Mouse (Mus musculus) lung, embryonic 16.5 days (tissue): Measurements from ENCODE around the gene Olfr344. TPM values are rescaled to one million over a fixed set of nuclear protein-coding genes. Genes with fewer than 3 reads are reported as not detected.

ENCODE experiments used
- ATAC-seq: fragments of 200-750 bp; cut with Nextera tagmentation; 2 replicates; pipeline ENCODE4 v1.8.0; 2017; ENCODE audit warnings: low read depth, mild to moderate bottlenecking, moderate library complexity
- H3K27ac ChIP-seq: fragments of 300-500 bp; sonication (generic); 2 replicates; pipeline ENCODE4 v1.5.1; 2014; ENCODE audit warnings: mild to moderate bottlenecking, control low read depth, low read length
- H3K27me3 ChIP-seq: fragments of 300-500 bp; sonication (generic); 2 replicates; pipeline ENCODE4 v1.6.1; 2014; ENCODE audit warnings: low read depth, low read length, mixed read lengths; ENCODE audit not compliant: control insufficient read depth, insufficient read depth
- H3K36me3 ChIP-seq: fragments of 300-500 bp; sonication (generic); 2 replicates; pipeline ENCODE4 v1.6.1; 2014; ENCODE audit warnings: low read length; ENCODE audit not compliant: control insufficient read depth, insufficient read depth
- H3K4me1 ChIP-seq: fragments of 300-500 bp; sonication (generic); replicated peaks from 2 replicates; pipeline ENCODE4 v1.6.1; 2014; ENCODE audit warnings: low read length, mixed read lengths; ENCODE audit not compliant: control insufficient read depth, insufficient read depth
- H3K4me2 ChIP-seq: fragments of 300-500 bp; sonication (generic); 2 replicates; pipeline ENCODE4 v1.6.1; 2014; ENCODE audit warnings: low read depth, low read length, control low read depth
- H3K4me3 ChIP-seq: fragments of 300-500 bp; sonication (generic); 2 replicates; pipeline ENCODE4 v1.5.1; 2014; ENCODE audit warnings: mild to moderate bottlenecking, low read length, control low read depth
- H3K9ac ChIP-seq: fragments of 300-500 bp; sonication (generic); 2 replicates; pipeline ENCODE4 v1.6.1; 2014; ENCODE audit warnings: low read length, control low read depth
- H3K9me3 ChIP-seq: fragments of 300-500 bp; sonication (generic); 2 replicates; pipeline ENCODE4 v1.6.1; 2016; ENCODE audit warnings: low read length; ENCODE audit not compliant: control insufficient read depth
- WGBS: fragments of 180-500 bp; shearing (Covaris S2); extraction: QIAGEN DNeasy Blood & Tissue Kit; methylation state at CpG from one replicate; pipeline ENCODE4 v1.1.7; 2014; 5-methylcytosine and 5-hydroxymethylcytosine counted together
- polyA plus RNA-seq: library from polyadenylated mRNA; unstranded; fragments of >200 nt; fragmentation: Nextera tagmentation; extraction: Ambion mirVana; gene quantifications from 2 replicates; pipeline ENCODE4 v1.2.1, GENCODE M21; 2015

The Olfr344 gene
- polyA plus RNA-seq, result not detected in 2 replicates

GRCm38 (mm10) chr2:36566362-36566761 lies at the start of gene Olfr344:
Gene Olfr344 (plus strand): TSS chr2:36566662.
- WGBS, result 56% methylated on average over 1 of the region's 1 CpGs
- no peak for ATAC-seq
- Histone ChIP-seq H3K4me2 (no peak within 1 kb of the TSS), H3K27ac (no peak within 1 kb of the TSS), H3K4me1 (no peaks in the 10 kb centered on the region), H3K27me3 (no peaks in the 10 kb centered on the region), H3K36me3 (no peaks in the 10 kb centered on the region), H3K9me3 (no peaks in the 10 kb centered on the region), H3K4me3 (no peak within 1 kb of the TSS), H3K9ac (no peak within 1 kb of the TSS)

DNA sequence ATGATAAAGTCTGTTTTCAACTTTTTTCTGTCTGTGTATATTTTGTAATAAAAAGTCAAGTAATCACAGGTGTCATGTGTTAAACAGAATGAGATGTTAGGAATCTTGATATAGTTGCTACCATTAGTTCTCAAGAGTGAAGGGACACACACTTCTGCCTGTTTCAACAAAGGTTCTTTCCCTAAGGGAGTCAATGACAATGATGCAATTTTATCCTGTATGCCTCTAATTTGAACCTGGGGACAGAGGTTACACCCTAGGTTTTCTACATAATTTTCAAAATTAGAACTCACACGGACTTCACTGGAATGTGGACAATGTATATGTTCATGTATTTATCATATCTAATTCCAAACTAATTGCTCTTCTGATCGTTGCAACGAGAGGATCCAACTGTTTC lies 41.8 kb upstream of the Olfr344 start, which contains the start of gene Olfr342:
Olfr342 (plus strand) TSS at position 301 of the 400 bp plus-strand sequence.
- no peak for ATAC-seq
- Histone ChIP-seq H3K4me1 (no peaks in the 10 kb centered on the region), H3K27me3 (no peaks in the 10 kb centered on the region), H3K27ac (no peak within 1 kb of the TSS), H3K4me3 (no peak within 1 kb of the TSS), H3K9ac (no peak within 1 kb of the TSS), H3K4me2 (no peak within 1 kb of the TSS), H3K36me3 (no peaks in the 10 kb centered on the region), H3K9me3 (no peaks in the 10 kb centered on the region)
- WGBS, result 57% methylated on average over 3 of the region's 3 CpGs

GRCm38 (mm10) chr2:36565156-36565555 lies 1.3 kb upstream of the Olfr344 start:
- H3K27me3 ChIP-seq, result no peaks in the 10 kb centered on the region
- H3K4me3 ChIP-seq, result no peak overlapping the region
- no peak overlapping the region for H3K4me2 ChIP-seq
- H3K36me3 ChIP-seq, result no peaks in the 10 kb centered on the region
- no peaks in the 10 kb centered on the region for H3K4me1 ChIP-seq
- H3K27ac ChIP-seq, result no peak overlapping the region
- H3K9ac ChIP-seq, result no peak overlapping the region
- peak; percentile 77 for ATAC-seq
- no peaks in the 10 kb centered on the region for H3K9me3 ChIP-seq

DNA sequence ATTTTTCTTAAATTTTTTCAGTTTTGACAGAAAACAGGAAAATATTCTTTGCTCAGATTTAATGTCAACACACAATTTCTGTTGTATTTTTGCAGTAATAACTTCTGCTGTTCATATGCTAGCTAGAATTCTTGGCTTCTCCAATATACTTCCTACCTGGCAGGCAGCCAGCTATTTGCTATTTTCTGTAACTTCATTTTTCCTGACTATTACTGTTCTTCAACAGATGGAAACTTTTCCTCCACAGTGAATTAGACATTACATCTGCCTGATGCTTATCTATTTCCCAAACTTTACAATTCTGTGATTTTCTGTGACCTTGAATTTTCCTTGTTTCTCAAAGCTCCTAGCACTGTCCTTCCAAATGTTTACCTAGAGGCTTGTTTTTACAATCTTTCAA lies 560 bp downstream of the Olfr344 start:
- Histone ChIP-seq H3K27ac (no peak overlapping the region), H3K4me1 (no peaks in the 10 kb centered on the region), H3K4me2 (no peak overlapping the region), H3K9me3 (no peaks in the 10 kb centered on the region), H3K9ac (no peak overlapping the region), H3K36me3 (no peaks in the 10 kb centered on the region), H3K27me3 (no peaks in the 10 kb centered on the region), H3K4me3 (no peak overlapping the region)
- peak; percentile 54 for ATAC-seq

GRCm38 (mm10) chr2:36567845-36568244 lies 1.4 kb downstream of the Olfr344 start:
- no peak overlapping the region for H3K4me2 ChIP-seq
- no peaks in the 10 kb centered on the region for H3K36me3 ChIP-seq
- no peak overlapping the region for H3K27ac ChIP-seq
- no peaks in the 10 kb centered on the region for H3K4me1 ChIP-seq
- no peaks in the 10 kb centered on the region for H3K27me3 ChIP-seq
- no peak overlapping the region for H3K4me3 ChIP-seq
- ATAC-seq, result peak; percentile 59; the same call in 1 of the 2 replicates
- no peaks in the 10 kb centered on the region for H3K9me3 ChIP-seq
- H3K9ac ChIP-seq, result no peak overlapping the region
- 85% methylated on average over 3 of the region's 3 CpGs for WGBS

Other genes with a start within 250 kb of the Olfr344 start
- 0.04 TPM in 1 of 2 replicates, not detected in the other for gene Olfr338, start 193.1 kb upstream of the Olfr344 start, polyA plus RNA-seq
- gene Olfr339, start 147.7 kb upstream of the Olfr344 start, polyA plus RNA-seq, result not detected in 2 replicates
- gene Olfr340, start 114.1 kb upstream of the Olfr344 start, polyA plus RNA-seq, result not detected in 2 replicates
- not detected in 2 replicates for gene Olfr341, start 84.2 kb upstream of the Olfr344 start, polyA plus RNA-seq
- gene Olfr342, start 41.7 kb upstream of the Olfr344 start, polyA plus RNA-seq, result not detected in 2 replicates
- gene Olfr345, start 73.4 kb downstream of the Olfr344 start, polyA plus RNA-seq, result not detected in 2 replicates
- gene Olfr346, start 119.1 kb downstream of the Olfr344 start, polyA plus RNA-seq, result not detected in 2 replicates
- not detected in 2 replicates for gene Olfr347, start 165.2 kb downstream of the Olfr344 start, polyA plus RNA-seq
- not detected in 2 replicates for gene Olfr348, start 217.6 kb downstream of the Olfr344 start, polyA plus RNA-seq
- not detected in 2 replicates for gene Olfr50, start 223.9 kb downstream of the Olfr344 start, polyA plus RNA-seq